Mouse (Mus musculus) erythroblast, embryonic 14.5 days (primary cell): ENCODE measurements around the gene Iqgap3.

Source experiments
- GATA1 ChIP-seq: IDR thresholded peaks from 2 replicates; pipeline ENCODE4 v1.6.1; 2012; ENCODE audit warnings: low read length, inconsistent platforms, mixed read lengths
- TAL1 ChIP-seq: IDR thresholded peaks from 3 replicates; pipeline ENCODE4 v1.6.1; 2012; ENCODE audit warnings: low read length, inconsistent platforms, mixed read lengths

GRCm38 (mm10) chr3:88033506-88033905, 48.3 kb upstream of the Iqgap3 start:
- TF ChIP-seq TAL1 (no peak), GATA1 (no peak)
